Mouse (Mus musculus): Measurements from ENCODE around the gene Prkag2.

- TF ChIP-seq CTCF (IDR thresholded peaks at IDR 0.05; ENCODE audit: insufficient read depth, low read length) (no peak), POLR2A (IDR thresholded peaks at IDR 0.05; ENCODE audit: borderline replicate concordance, extremely low read depth, low read depth, low read length) (no peak)
Measured at GRCm38 (mm10) chr5:25058853-25059741, 41.3 kb downstream of the Prkag2 start.
